Mouse (Mus musculus) C2C12 (cell line): ENCODE results near the gene Sec24c.

Source experiments
- CTCF ChIP-seq: IDR thresholded peaks from one replicate; pipeline ENCODE4 v1.5.1; 2011; ENCODE audit not compliant: control insufficient read depth, insufficient read depth, insufficient read length
- MAX ChIP-seq: IDR thresholded peaks from one replicate; pipeline ENCODE4 v1.6.1; 2011; ENCODE audit warnings: mild to moderate bottlenecking, control low read depth

GRCm38 (mm10) chr14:20689009-20689408, 14.9 kb downstream of the Sec24c start:
- no peak for TF ChIP-seq CTCF
- no peak for TF ChIP-seq MAX
